Mouse (Mus musculus) bone marrow macrophage, adult 2 months (primary cell): ENCODE measurements around the gene Fam186a. TPM values are rescaled to one million over a fixed set of nuclear protein-coding genes. Genes with fewer than 3 reads are reported as not detected.

Experiments
- H3K27ac ChIP-seq: 2 replicates; pipeline ENCODE4 v1.5.1; 2012; ENCODE audit warnings: low read depth, low read length; ENCODE audit not compliant: insufficient read depth
- H3K4me1 ChIP-seq: 2 replicates; pipeline ENCODE4 v1.6.1; 2012; ENCODE audit warnings: low read length; ENCODE audit not compliant: control insufficient read depth, insufficient read depth
- H3K4me3 ChIP-seq: 2 replicates; pipeline ENCODE4 v1.5.1; 2012; ENCODE audit warnings: mild to moderate bottlenecking, low read length, moderate library complexity; ENCODE audit not compliant: insufficient read depth
- CTCF ChIP-seq: IDR thresholded peaks from 2 replicates; pipeline ENCODE4 v1.5.1; 2012; ENCODE audit warnings: low read depth, mild to moderate bottlenecking, low read length, moderate library complexity
- POLR2A ChIP-seq: IDR thresholded peaks from 2 replicates; pipeline ENCODE4 v1.6.1; 2012; ENCODE audit warnings: mild to moderate bottlenecking, low read depth, low read length, borderline replicate concordance
- polyA plus RNA-seq: library from polyadenylated mRNA; stranded (reverse); fragments of >200 nt; gene quantifications from 2 replicates; pipeline ENCODE4 v1.2.4, GENCODE M21; 2012; ENCODE audit not compliant: missing spikeins, insufficient read depth, insufficient read length

Gene Fam186a
- polyA plus RNA-seq, 1 experiment = not detected

- Histone ChIP-seq H3K4me1 (peaks cover 30% of the 10 kb centered on the region), H3K27ac (peak overlapping the region; percentile 85), H3K4me3 (peak overlapping the region; percentile 93)
- TF ChIP-seq CTCF (no peak), POLR2A (no peak)
Observed at GRCm38 (mm10) chr15:99972989-99973911, 6.4 kb upstream of the Fam186a start.

GRCm38 (mm10) chr15:99972361-99972988, 5.6 kb upstream of the Fam186a start:
- no peak for TF ChIP-seq POLR2A
- Histone ChIP-seq H3K27ac (peak overlapping the region; percentile 98), H3K4me1 (peaks cover 30% of the 10 kb centered on the region), H3K4me3 (peak overlapping the region; percentile 93)

DNA sequence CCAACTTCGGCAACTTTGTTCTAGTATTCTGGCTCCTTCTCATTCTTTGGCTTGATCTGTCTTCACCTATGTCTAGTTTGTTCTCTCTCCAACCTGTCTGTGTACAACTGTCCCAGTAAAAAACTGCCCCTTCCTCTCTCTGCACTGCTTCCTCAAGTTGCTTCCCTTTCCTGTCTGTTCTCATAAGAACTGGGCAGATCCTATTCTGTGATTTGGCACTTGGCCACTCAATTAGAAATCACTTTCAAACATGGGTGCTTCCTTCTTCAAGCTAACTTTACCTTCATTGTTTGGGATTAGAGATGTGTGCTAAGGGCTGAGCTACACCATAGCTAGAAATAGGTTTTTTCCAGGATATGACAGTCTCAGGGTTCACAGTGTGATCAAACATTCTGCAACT, 3.7 kb upstream of the Fam186a start:
- Histone ChIP-seq H3K4me3 (peak overlapping the region; percentile 4; the same call in 1 of the 2 replicates), H3K27ac (peak overlapping the region; percentile 72), H3K4me1 (peaks cover 36% of the 10 kb centered on the region)
- TF ChIP-seq POLR2A (no peak), CTCF (no peak)

GRCm38 (mm10) chr15:99969765-99970164, 2.9 kb upstream of the Fam186a start, which contains the start of gene Larp4:
Gene Larp4, plus strand, starts transcription at chr15:99970065.
- peak within 1 kb of the TSS; percentile 4; the same call in 1 of the 2 replicates for H3K4me3 ChIP-seq
- H3K27ac ChIP-seq = peak within 1 kb of the TSS; percentile 72
- peaks cover 43% of the 10 kb centered on the region for H3K4me1 ChIP-seq

GRCm38 (mm10) chr15:99965103-99965775, 1.6 kb downstream of the Fam186a start:
- Histone ChIP-seq H3K4me3 (no peak overlapping the region), H3K27ac (peak overlapping the region; percentile 69), H3K4me1 (peaks cover 36% of the 10 kb centered on the region)
- no peak for TF ChIP-seq CTCF
- TF ChIP-seq POLR2A = no peak

GRCm38 (mm10) chr15:99955324-99955723, 11.5 kb downstream of the Fam186a start:
- Histone ChIP-seq H3K27ac (no peak overlapping the region), H3K4me3 (no peak overlapping the region), H3K4me1 (no peaks in the 10 kb centered on the region)
- TF ChIP-seq CTCF (no peak), POLR2A (no peak)

DNA sequence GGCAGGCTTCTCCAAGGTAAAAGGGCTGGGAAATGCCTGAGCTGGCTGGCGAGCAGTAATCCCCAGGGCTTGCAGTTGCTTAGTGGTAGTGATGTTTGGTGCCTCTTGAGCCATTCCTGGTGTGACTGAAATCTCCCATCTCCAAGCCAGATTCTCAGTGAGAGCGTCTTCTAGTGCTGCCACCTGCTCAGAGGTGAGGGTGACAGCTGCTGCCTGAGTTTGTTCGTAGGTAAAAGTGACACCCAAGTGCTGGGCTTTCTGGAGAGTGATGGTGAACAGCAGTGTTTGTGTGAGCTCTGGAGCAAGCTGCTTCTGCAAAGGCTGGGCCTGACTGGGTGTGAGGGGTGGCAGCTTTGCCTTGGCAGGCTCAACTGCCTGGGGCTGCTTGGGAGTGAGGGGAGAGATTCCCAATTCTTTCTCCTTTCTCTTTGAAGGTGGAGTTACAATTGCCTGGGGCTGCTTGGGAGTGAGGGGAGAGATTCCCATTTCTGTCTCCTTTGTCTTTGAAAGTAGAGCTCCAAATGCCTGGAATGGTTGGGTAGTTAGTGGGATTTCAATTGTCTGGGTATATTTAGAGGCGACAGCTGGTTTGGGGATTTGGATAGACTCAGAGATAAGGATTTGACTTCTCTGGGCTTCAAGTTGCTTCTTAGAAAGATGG, 25.8 kb downstream of the Fam186a start:
- Histone ChIP-seq H3K4me1 (no peaks in the 10 kb centered on the region), H3K4me3 (no peak overlapping the region), H3K27ac (no peak overlapping the region)
- TF ChIP-seq CTCF = no peak
- TF ChIP-seq POLR2A = no peak

GRCm38 (mm10) chr15:99940426-99940825, 26.4 kb downstream of the Fam186a start:
- H3K4me1 ChIP-seq = no peaks in the 10 kb centered on the region
- H3K27ac ChIP-seq = no peak overlapping the region
- no peak for TF ChIP-seq POLR2A
- TF ChIP-seq CTCF = no peak
- H3K4me3 ChIP-seq = no peak overlapping the region

DNA sequence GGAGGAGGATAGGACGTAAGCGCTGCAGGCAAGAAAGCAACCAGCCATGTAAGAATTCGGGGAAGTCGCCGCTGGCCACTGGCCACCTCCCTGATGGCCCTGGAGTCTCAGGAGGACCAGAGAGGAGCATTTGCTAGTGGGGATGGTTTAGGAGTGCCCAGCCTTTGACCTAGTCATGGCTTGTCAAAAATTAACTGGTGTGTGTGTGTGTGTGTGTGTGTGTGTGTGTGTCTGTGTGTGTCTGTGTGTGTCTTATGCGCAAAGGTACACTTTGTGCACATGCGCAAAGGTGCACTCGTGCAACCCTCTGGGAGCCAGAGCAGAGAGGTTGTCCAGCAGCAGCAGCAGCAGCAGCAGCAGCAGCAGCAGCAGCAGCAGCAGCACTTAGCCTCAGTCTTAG, 29.0 kb downstream of the Fam186a start:
- TF ChIP-seq POLR2A (no peak), CTCF (no peak)
- Histone ChIP-seq H3K4me1 (no peaks in the 10 kb centered on the region), H3K4me3 (no peak overlapping the region), H3K27ac (no peak overlapping the region)

- Histone ChIP-seq H3K4me1 (no peaks in the 10 kb centered on the region), H3K4me3 (no peak overlapping the region), H3K27ac (no peak overlapping the region)
- TF ChIP-seq CTCF (no peak), POLR2A (no peak)
Observed at GRCm38 (mm10) chr15:99936659-99937058, 30.2 kb downstream of the Fam186a start.
